Mouse (Mus musculus): Measurements from ENCODE around the gene Nudt2.
A peak's percentile ranks its signal among the peaks of the same experiment; 100 is the strongest.
"Not testable (repeated sequence)": the region's sequence is repeated elsewhere in the genome, so short reads cannot be mapped to it uniquely, and the experiment has no call there.

Nudt2 gene

DNA sequence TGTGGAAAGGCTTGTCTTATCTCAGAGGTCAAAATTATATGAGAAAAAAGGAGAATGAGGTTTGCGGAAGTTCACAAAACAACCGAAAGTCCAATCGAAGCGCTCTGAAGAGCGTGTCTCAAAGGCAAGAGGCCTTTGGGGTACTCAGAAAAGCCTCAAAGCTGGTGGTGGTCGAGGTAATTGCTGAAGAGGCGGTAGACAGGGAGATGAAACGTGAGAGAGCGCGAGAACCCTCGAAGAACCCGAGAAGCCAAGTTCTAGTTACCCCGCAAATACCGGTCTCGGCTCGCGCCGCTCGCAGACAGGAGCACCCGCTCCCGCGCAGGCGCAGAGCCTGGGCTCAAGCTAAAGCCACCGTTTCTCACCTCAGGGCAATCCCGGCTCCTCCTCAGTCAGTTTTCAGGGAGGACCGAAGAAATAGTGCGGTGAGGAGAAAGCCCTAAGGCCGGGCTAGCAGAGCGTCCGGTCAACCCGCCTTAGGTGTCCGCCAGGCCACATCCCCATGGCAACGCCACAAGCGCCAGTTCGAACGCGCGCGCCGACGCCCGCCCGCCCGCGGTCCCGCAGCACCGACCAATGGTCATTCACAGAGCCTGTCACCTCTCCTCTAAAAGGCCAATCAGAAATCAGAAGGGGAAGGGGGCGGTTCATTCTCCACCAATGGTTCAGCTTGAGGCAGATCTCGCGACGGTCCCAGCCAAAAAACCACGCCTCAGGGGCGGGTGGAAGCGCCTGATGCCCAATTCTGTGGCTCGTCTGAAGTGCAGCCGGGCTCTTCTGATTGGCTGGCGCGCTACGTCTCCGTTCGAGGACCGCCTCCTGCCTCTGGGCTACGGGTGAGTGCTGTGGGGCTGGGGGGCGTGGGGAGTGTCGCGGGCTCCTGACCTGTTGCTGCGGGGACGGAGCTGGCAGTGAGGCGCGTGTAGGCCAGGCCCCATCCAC is at the start of gene Nudt2, which contains the start of gene Kif24:
Nudt2 (plus strand) TSS at position 807 of the 942 bp plus-strand sequence.
Kif24 (minus strand) TSS at position 543 of the 942 bp plus-strand sequence.
- peak; percentile 100 for DNase-seq (ENCODE audit: low read depth, low spot score)

DNA sequence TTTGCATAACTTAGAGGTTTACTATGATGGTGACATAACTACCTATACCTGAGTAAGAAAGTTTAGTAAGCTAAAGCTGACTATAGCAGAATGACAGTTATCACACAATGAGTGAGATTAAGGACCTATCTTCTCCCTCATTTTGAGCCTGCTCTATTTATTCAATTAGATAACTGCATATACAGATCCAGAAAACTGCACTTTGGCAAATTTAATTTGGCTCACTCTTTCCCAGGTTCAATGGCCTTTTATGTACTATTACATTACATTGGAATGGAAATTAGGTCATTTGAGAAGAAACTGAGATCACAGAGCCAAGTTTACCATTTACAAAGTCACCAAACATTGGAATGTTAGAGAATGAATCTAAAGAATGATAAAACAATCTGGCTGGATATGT is 48.0 kb upstream of the Nudt2 start:
- no peak for DNase-seq (ENCODE audit: low read depth, low spot score)

DNA sequence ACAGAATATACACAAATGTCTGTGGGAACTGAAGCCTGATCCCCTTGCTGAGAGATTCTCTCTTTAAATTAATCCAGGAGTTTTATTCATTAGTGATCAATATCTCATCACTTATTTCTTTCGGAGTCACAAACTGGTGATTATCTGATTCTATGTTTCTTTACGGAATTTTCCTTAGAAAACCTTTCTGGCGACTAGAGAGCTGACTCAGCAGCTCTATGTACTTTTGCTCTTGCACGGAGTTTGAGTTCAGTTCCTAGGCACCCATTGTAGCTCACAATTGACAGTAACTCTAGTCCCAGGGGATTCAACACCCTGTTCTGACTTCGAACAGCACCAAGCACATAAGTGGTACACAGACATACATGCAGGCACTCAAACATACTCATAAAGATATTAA is 26.0 kb upstream of the Nudt2 start:
- no peak for DNase-seq (ENCODE audit: low read depth, low spot score)

DNA sequence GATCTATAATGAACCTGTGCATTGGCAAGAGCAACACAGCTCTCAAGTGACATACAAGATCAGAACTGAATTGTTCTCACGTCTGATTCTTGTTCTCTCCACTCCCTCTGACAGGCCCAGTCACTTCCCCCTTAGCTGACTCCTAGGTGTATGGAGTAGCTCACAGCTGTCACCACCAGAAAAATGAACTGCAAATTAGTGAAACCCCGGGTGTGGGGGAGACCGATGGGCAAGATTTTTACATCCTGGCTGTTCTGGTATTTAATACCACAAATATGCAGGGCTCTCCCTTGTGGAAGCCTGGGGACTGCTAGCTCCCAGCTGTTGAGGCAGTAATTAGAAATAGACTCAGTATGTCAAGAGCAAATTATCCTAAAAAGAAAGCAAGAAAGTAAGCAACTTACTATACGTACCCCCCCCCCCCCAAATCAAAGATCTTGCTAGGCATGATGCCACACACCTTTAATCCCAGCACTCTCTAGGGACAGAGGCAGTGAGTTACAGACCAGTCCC is 22.1 kb upstream of the Nudt2 start:
- no peak for DNase-seq (ENCODE audit: low read depth, low spot score)

DNA sequence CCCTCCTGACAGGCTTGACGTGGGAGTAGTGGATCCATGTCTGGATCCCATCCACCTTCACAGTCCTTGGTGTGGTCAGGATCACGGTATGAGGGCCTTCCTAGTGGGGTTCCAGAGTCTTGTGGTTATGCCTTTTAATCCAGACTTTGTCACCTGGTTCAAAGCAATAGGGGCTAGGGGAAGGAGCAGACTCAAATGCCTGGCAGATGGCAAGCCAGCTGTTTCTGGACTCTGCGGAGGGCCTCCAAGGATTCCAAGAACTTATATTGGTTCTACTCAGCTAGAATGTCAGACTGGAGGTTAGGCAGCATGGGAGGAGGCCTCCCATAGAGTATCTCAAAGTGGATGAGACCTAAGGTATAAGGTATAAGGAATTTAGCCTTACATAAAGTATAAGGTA is 17.4 kb upstream of the Nudt2 start:
- DNase-seq (ENCODE audit: low read depth, low spot score): no peak

DNA sequence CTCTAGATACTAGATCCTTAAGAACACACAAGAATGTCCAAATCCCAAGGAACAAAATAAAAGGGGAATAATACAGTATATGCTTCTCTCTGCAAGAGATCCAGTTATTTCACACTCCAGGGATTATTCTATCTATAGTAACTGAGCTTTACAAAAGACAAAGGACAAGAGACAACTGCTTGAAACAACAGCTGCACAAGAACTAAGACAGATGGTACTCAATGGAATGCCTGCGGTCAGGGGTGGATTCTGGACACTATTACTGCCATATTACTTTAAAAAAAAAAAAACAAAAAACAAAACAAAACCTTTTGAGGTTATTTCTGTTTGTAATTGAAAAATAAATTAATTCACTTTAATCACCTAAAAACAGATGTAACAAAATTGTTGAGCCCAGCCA is 4.3 kb upstream of the Nudt2 start:
- no peak for DNase-seq (ENCODE audit: low read depth, low spot score)

DNA sequence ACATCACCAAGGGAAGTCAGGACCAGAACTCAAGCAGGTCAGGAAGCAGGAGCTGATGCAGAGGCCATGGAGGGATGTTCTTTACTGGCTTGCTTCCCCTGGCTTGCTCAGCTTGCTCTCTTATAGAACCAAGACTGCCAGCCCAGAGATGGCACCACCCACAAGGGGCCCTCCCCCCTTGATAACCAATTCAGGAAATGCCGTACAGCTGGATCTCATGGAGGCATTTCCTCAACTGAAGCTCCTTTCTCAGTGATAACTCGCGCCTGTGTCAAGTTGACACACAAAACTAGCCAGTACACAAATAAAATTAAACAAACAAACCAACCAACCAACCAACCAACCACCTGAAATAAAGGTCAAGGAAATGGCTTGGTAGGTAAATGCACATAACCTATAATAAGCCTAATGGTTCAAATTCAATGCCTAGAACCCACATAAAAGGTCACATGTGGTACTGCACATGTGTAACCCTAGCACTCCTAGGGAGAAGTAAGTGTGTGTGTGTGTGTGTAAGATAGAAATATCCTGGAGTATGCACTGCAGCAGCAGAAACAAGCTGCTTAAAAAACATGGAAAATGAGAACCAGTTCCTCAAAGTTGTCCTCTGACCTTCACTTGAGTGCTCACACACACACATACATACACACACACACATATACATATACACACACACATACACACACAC is 1.8 kb upstream of the Nudt2 start:
- not testable (repeated sequence) for DNase-seq (ENCODE audit: low read depth, low spot score)

DNA sequence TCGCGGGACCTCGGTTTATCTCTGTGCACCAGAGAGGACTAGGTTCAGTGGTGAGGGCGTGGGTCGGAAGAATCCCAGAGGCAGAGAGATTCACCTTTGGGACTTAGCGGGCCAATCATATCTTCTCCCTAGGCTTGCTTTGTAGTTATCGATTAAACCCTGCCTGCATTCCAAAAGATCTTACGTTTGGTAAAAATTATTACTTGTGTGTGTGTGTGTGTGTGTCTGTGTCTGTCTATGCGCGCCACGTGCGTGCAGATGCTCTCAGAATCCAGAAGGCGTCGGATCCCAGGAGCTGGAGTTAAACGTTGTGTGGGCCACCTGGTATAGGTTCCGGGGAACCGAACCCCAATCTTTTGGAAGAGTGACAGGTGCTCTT is 325 bp downstream of the Nudt2 start:
- no peak for DNase-seq (ENCODE audit: low read depth, low spot score)

DNA sequence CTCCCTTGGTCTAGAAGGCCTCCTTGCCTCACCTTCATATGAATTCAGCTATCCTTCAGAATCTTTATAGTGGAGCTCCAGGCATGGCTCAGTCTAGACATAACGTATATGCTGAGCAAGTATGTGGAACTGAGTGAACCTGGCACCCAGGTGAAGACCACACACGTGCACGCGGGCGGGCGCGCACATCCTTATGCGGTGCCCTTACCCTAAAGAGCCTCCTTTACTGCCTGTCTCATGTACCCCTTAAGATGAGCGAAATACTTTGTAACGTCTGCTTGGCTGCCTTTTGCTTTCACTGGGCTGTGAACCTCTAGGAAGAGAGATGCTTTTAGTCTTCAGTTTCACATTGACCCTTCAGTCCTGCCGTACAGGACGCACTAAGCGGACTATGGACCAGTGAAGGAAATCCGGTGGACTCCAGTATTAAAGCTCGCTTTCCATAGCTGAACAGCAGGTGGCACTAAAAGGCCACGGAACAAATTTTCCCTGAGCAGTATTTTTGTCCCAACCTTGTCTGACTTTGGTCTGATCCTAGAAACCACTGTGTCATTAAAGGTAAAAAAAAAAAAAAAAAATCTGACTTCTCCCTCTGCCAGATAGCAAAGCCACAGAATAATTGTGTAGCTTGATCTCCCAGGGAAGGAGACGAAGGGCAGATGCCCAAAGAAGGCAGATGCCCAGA is 3.6 kb downstream of the Nudt2 start:
- DNase-seq (ENCODE audit: low read depth, low spot score): peak; percentile 64

DNA sequence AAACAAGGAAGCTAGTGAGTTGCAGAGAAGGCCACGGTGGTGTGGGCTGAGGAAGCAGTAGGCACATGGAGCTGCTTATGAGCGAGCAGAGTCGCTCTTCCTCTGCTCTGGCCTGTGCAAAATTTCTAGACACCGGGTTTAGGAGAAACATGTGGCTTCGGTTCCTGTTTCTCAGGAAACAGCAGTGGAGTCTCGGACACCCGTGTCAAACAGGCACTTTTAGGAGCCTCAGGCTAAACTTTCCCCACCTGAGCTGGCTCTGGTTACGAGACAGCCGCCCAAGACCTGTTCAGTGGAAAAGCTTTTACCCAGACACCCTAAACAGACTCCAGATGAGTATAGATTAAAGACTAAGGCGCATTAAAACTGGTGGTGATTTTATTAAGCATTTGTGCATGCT is 4.2 kb downstream of the Nudt2 start:
- DNase-seq (ENCODE audit: low read depth, low spot score): no peak

DNA sequence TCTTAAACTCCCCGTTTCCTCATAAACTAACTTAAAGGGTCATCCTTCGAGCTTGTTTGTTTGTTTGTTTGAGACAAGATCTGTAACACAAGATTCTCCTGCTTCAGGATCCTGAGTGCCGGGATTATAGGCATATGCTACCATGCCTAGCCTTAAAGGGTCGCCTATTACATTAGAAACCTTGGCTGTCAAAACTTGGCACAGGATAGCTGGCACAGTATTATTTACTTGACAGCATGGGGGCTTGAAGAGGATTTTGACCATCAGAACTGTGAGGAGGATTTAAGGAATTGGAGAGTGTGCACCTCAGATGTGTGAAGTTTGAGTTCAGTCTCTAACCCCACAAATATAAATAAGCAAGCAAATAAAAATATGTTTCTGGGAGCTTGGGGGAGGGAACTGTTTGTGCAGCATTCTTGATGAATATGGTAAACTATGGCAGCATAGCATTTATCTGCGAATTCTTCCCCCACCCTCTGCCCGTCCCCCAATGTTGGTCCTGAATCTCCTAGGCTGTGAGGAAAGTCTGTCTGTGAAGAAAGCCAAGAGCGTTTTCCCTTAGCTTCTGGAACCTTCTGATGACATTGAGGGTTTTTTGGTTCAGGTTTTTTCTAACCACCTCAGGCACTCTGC is 5.2 kb downstream of the Nudt2 start:
- DNase-seq (ENCODE audit: low read depth, low spot score): no peak

DNA sequence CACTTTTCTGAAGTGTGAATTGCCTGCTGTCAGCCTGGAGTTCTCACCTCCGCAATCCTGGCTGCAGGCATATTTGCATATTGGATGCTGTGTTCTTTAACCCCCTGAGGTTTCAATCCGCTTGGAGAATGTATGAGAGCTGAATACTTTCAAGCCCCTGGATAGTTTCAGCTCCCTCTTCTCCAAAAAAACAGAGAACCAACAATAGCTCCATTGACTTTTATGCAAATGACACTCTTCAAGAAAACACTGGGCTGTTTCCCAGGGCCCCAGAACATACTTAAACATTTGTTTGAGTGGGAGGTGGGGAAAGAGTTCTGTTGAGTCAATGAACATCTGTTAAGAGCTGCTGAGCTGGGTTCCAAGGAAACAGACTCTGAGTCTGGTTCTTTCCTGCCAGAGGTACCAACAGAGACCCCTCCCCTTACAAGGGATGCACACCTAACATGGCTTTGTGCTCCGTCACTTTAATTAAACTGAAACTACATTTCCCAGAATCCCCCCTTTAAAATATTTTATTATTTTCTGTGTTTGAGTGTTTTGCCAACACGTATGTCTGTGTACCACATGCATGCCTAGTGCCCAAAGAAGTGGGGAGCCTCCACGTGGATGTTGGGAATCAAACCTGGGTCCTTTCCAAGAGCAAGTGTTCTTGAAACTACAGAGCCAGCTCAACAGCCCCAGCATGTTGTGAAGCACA is 5.9 kb downstream of the Nudt2 start:
- peak; percentile 63 for DNase-seq (ENCODE audit: low read depth, low spot score)

DNA sequence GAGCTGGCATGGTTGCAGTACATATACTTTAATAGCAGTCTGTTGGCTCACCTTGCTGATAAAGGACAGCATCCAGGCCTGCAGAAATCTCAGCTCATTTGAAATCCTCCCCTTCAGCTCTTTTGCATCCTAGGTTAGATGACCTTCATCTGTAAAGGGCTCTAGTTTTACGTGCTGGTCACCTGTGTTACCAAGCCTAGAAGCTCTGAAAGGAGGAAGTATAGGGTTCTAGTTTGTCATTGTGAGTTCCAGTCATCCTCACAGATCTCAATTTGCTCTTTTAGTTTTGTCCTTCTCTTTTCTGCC is 6.4 kb downstream of the Nudt2 start:
- DNase-seq (ENCODE audit: low read depth, low spot score): no peak

DNA sequence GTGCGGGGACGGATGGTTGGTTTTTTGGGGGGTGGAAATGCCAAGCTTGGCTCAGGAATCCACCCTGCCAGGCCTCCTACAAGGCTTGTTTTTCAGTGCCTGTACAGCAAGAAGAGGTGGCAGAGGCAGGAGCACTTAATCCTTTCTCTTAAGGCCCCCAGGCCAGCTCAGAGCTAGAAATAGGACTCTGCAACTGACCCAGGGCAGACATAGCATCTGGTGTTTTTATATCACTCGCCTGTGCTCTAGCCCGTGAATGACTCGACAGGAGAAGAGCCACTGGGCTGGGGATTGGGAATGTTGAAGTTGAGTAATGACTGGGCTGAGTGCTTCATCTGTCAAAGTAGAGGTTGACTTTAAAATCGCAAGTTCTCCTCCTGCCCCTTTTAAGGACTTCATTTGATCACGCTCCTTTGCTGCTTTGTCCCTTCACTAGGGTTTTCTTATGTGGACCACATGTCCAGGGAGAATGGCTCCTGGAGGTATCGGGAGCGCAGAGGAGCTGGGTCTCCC is 12.8 kb downstream of the Nudt2 start:
- no peak for DNase-seq (ENCODE audit: low read depth, low spot score)

DNA sequence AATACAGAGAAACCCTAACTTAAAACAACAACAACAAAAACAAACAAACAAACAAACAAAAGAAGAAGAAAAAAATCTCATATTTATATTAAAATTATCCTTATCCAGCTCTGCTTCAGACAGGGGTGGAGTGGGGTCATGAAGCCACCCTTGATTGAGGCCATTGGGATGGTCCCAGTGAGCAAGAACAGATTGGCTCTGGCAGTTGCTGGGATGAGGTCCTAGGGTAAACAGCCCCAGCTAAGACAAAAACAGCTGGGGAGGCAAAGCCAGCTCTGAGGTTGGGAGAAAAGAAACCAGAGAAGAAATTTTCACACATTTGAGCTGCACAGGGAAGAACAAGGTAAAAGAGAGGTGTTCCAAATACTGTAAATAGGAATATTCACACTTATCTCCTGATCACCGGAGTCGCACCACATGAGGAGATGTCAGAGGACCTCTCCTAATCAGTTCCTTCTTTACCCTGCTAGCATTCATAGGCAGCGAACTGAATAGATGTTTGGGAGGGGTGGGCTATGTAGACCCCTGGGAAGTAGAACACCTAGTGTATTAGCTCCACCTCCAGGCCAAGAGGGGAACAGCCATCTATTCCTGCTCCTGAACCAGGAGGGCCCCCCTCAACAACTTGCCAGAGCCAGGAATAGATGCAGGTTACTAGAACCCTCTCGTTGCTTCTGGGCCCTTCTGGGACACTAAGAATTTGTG is 14.0 kb downstream of the Nudt2 start:
- no peak for DNase-seq (ENCODE audit: low read depth, low spot score)

DNA sequence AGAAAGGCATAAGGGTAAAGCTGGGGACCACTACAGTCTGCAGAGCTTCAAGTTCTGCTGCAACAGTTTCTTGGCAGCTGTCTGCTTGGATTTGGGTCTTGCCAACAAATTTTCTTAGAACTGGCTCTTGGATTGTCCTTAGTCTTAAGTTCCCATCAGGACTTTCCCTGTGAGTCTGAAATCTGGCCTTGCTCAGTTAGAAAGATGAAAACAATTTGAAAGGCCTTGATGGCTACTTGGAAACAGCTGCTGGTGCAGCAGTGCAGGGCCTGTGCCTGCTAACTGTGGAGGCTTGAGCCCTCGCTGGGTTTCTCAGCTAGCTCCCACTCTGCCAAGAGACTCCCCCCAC is 14.5 kb downstream of the Nudt2 start:
- DNase-seq (ENCODE audit: low read depth, low spot score): no peak

DNA sequence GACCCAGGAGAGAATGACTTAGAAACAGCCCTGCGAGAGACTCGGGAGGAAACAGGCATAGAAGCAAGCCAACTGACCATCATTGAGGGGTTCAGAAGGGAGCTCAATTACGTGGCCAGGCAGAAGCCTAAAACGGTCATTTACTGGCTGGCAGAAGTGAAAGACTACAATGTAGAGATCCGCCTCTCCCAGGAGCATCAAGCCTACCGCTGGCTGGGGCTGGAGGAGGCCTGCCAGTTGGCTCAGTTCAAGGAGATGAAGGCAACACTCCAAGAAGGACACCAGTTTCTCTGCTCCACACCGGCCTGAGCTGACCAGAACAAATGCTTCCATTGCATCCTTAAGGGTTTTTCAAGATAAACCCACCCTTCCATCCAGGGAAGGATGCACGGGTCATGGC is 15.3 kb downstream of the Nudt2 start:
- no peak for DNase-seq (ENCODE audit: low read depth, low spot score)

DNA sequence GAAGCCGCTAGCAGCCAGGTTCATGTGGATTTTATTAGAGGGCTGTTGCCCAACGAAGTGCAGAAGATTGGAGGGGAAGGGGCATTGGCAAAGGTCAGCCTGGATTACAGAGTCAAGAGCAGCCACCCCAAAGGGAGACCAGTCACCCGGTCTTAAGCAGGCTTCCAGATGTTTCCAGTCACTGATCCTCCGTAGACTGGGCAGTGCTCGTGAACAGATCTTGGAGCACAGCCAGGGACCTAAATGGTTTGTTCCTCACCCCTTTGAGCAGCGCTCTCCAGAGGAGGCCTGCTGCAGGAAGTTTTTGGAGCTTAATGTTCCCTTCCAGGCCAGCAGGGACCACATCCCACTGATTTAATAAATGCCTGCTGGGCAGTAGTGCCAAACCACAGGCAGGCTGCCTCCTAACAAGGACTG is 16.7 kb downstream of the Nudt2 start:
- no peak for DNase-seq (ENCODE audit: low read depth, low spot score)

DNA sequence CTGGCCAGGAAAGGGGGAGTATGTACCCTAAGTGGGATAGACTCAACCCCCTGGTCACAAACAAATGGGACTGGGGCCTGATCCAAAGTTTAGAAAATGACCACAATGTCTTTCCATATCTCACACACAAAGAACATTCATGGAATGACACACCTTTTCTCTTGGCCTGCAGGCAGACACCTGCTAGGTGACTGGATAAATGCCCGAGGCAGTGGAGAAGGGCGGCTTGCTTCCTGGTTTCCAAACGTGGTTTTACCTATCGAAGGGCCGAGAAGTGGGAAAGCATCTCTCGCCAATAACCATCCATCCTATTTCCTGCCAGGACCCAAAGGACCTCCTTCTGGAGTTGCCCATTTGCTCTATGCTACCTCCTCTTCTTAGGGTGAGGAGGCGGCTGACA is 28.0 kb downstream of the Nudt2 start:
- no peak for DNase-seq (ENCODE audit: low read depth, low spot score)

DNA sequence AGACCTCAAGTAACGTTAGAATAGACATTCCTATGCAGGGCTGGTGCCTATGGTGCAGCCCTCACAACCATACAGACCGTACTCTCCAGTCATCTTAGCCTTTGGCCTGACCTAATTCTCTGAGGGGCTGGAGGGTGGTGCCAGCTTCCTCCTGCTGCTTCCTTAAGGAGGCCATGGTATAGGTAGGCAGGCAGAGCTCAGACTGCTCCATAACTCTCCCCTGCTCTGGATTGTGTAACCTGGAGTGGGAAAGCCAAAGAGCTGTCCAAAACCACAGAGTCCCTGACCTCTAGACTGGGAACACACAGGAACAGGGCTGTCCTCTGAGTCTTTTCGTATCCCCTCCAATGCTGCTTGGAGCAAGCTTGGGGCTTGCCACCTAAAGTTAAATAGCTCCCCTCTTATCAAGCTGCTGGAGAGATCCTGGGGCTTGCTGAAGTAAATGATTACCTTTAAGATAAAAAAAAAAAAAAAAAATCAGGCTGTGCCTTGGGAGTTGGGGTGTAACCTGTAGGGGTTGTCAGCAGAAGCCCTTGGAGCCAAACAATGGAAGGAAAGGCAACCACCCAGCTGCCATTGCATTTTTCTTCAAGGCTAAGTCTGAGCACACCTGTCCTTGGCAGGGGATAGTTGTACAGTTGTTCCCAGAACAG is 28.6 kb downstream of the Nudt2 start:
- DNase-seq (ENCODE audit: low read depth, low spot score): no peak

Measured in R1 (cell line).